23 mouse cellular contexts compared by ENCODE assay signal in the genomic region with DNA sequence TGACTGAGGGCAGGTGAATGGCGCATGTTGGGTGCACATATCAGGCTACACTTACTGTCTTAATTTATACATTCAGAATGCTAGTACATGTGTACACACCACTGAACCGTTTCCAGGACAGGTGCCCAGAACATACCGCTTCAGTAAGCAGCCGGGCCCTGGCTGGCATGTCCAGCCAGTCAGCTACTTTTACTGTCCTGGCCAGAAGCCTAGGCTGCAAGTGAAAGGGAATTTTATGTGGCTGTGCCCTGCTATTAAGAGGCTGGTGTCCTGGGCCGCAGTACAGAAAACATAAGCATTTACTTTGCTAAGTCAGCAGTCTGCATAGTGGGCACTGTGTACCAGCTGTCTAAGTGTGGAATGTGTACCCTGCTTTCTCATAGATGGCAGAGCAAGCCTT. TPM values are rescaled to one million over a fixed set of nuclear protein-coding genes. Genes with fewer than 3 reads are reported as not detected.
DNase-seq lines count a peak whose midpoint lies in the region; ATAC-seq lines count a peak whose summit lies in the region.
"Had no signal": no experiment of that assay in that cellular context is flagged by ENCODE, and none has a peak within 500 bp of the region (broad histone marks: within the 10 kb centered on the region; RNA-seq: fewer than 3 reads in every experiment).

No protein-coding gene starts in this region.

- no peak for ATAC-seq in limb, embryonic 15.5 days (ENCODE audit: insufficient number of reproducible peaks, low FRiP score, low TSS enrichment, low read depth)
- ATAC-seq: forebrain, embryonic 13.5 days; hindbrain, postnatal 0 days; lung, postnatal 0 days; Patski had no signal

- H3K9ac ChIP-seq in limb, embryonic 15.5 days: no peak overlapping the region
- H3K9ac ChIP-seq: forebrain, embryonic 13.5 days; heart, embryonic 13.5 days; limb, embryonic 13.5 days; liver, embryonic 15.5 days; neural tube, embryonic 12.5 days had no signal

- H3K27me3 ChIP-seq in limb, embryonic 15.5 days: no peaks in the 10 kb centered on the region
- H3K27me3 ChIP-seq in limb, embryonic 10.5 days (ENCODE audit: low read depth, poor library complexity, severe bottlenecking): no peaks in the 10 kb centered on the region
- H3K27me3 ChIP-seq: forebrain, embryonic 13.5 days; heart, embryonic 13.5 days; limb, embryonic 13.5 days; liver, embryonic 15.5 days; neural tube, embryonic 12.5 days; Patski had no signal

- 0 out of 2 replicates have a peak overlapping the region, but pooled peaks have one; percentile 13 for H3K27ac ChIP-seq in limb, embryonic 15.5 days
- no peak overlapping the region for H3K27ac ChIP-seq in limb, embryonic 10.5 days
- H3K27ac ChIP-seq: forebrain, embryonic 13.5 days; heart, embryonic 13.5 days; hindbrain, postnatal 0 days; limb, embryonic 13.5 days; liver, embryonic 15.5 days; neural tube, embryonic 12.5 days had no signal

- no peak overlapping the region for H3K4me2 ChIP-seq in limb, embryonic 15.5 days
- H3K4me2 ChIP-seq: forebrain, embryonic 13.5 days; heart, embryonic 13.5 days; limb, embryonic 13.5 days; liver, embryonic 15.5 days; midbrain, embryonic 11.5 days; neural tube, embryonic 12.5 days had no signal

- peaks cover 78% of the 10 kb centered on the region for H3K36me3 ChIP-seq in limb, embryonic 15.5 days
- H3K36me3 ChIP-seq in limb, embryonic 10.5 days: peaks cover 81% of the 10 kb centered on the region

- no peak overlapping the region for H3K4me3 ChIP-seq in limb, embryonic 15.5 days
- no peak overlapping the region for H3K4me3 ChIP-seq in limb, embryonic 10.5 days
- H3K4me3 ChIP-seq: erythroblast, embryonic 14.5 days; forebrain, embryonic 13.5 days; heart, embryonic 13.5 days; limb, embryonic 13.5 days; liver, embryonic 15.5 days; neural tube, embryonic 12.5 days had no signal

- WGBS in limb, embryonic 15.5 days: 76% methylated on average over 5 of the region's 5 CpGs
- WGBS in limb, embryonic 10.5 days: 97% methylated on average over 5 of the region's 5 CpGs

- H3K4me1 ChIP-seq in limb, embryonic 15.5 days: peaks cover 25% of the 10 kb centered on the region
- peaks cover 25% of the 10 kb centered on the region for H3K4me1 ChIP-seq in limb, embryonic 10.5 days

- DNase-seq in cerebellum, adult 11-12 months: peak; percentile 49
- no peak for DNase-seq in cerebellum, adult 9-11 months
- peak; percentile 32 for DNase-seq in heart, adult 8-10 months (ENCODE audit: low spot score)
- no peak for DNase-seq in heart, postnatal 25 days (ENCODE audit: low spot score)
- DNase-seq in limb, embryonic 10.5 days (ENCODE audit: low spot score): no peak
- DNase-seq in kidney, postnatal 36 days: peak; percentile 81 to 88
- DNase-seq in left cerebral cortex, adult 9 months (ENCODE audit: low spot score in 2 of 2): no peak
- DNase-seq: adrenal gland, postnatal 10 days; heart, postnatal 4 days; spleen, adult 18-20 months; thymus, postnatal 36 days had no signal

- H3K9me3 ChIP-seq in limb, embryonic 15.5 days: no peaks in the 10 kb centered on the region
- H3K9me3 ChIP-seq in limb, embryonic 10.5 days (replicated peaks): no peaks in the 10 kb centered on the region
- H3K9me3 ChIP-seq: forebrain, embryonic 13.5 days; heart, embryonic 13.5 days; limb, embryonic 13.5 days; liver, embryonic 15.5 days; neural tube, embryonic 12.5 days had no signal

- intact Hi-C loops in heart, postnatal 25 days (cut with DNase I): no loop called here

RNA-seq across cellular contexts. Expression of a gene that starts 4.1 kb away (rescaled TPM):
- 10 to 100 TPM; 18.5 to 26.0 (median 22.6) TPM for total RNA-seq in heart, adult 8-10 months (2022)
- total RNA-seq in heart, postnatal 25 days (2021): 10 to 100 TPM; 23.9 to 25.7 TPM
- 21.3 and 22.8 TPM in 2 replicates for polyA plus RNA-seq in limb, embryonic 15.5 days (2015; fragmentation: Nextera tagmentation; extraction: Ambion mirVana)
- polyA plus RNA-seq in limb, embryonic 10.5 days (2016; fragmentation: Nextera tagmentation; extraction: Ambion mirVana): 23.8 and 26.0 TPM in 2 replicates

RNA-seq across cellular contexts. Expression of a gene that starts 14.3 kb away (rescaled TPM):
- total RNA-seq in heart, adult 8-10 months (2022): under 1 TPM in 1 of 4 experiments, not detected in 3; 0.06 TPM
- total RNA-seq in heart, postnatal 25 days (2021): under 1 TPM in 1 of 2 experiments, not detected in 1; 0.08 TPM
- polyA plus RNA-seq in limb, embryonic 15.5 days (2015; fragmentation: Nextera tagmentation; extraction: Ambion mirVana): 11.6 and 13.7 TPM in 2 replicates
- 1.5 and 1.8 TPM in 2 replicates for polyA plus RNA-seq in limb, embryonic 10.5 days (2016; fragmentation: Nextera tagmentation; extraction: Ambion mirVana)
- total RNA-seq: heart, postnatal 4 days; monocyte, adult 5-6 weeks had no signal
- polyA plus RNA-seq: erythroblast, embryonic 14.5 days; liver, embryonic 15.5 days had no signal

RNA-seq across cellular contexts. Expression of a gene that starts 15.3 kb away (rescaled TPM):
- 10 to 100 TPM; 64.2 to 73.4 (median 68.4) TPM for total RNA-seq in heart, adult 8-10 months (2022)
- 10 to 100 TPM; 66.1 to 68.7 TPM for total RNA-seq in heart, postnatal 25 days (2021)
- 170 and 176 TPM in 2 replicates for polyA plus RNA-seq in limb, embryonic 15.5 days (2015; fragmentation: Nextera tagmentation; extraction: Ambion mirVana)
- polyA plus RNA-seq in limb, embryonic 10.5 days (2016; fragmentation: Nextera tagmentation; extraction: Ambion mirVana): 133 and 142 TPM in 2 replicates

RNA-seq across cellular contexts. Expression of a gene that starts 15.5 kb away (rescaled TPM):
- total RNA-seq in heart, adult 8-10 months (2022): 1 to 10 TPM in 3 of 4 experiments, under 1 TPM in 1; 0.60 to 4.4 (median 1.8) TPM
- total RNA-seq in heart, postnatal 25 days (2021): 1 to 10 TPM; 1.1 to 1.3 TPM
- polyA plus RNA-seq in limb, embryonic 15.5 days (2015; fragmentation: Nextera tagmentation; extraction: Ambion mirVana): 5.0 and 6.2 TPM in 2 replicates
- 3.5 and 6.5 TPM in 2 replicates for polyA plus RNA-seq in limb, embryonic 10.5 days (2016; fragmentation: Nextera tagmentation; extraction: Ambion mirVana)
- total RNA-seq: monocyte, adult 5-6 weeks had no signal

Comparison
In these comparisons a context has a peak if more than half of its experiments do, and no peak if none do; other contexts are left out.
1. DNase-seq: peak in cerebellum, adult 11-12 months (single experiment), heart, adult 8-10 months (single experiment) and kidney, postnatal 36 days (2 of 2); none in cerebellum, adult 9-11 months (single experiment), heart, postnatal 25 days (single experiment), limb, embryonic 10.5 days (single experiment) and left cerebral cortex, adult 9 months (0 of 2).